7 mouse cellular contexts compared by ENCODE assay signal in genomic region chr3:31097102-31097720, GRCm38 (mm10). TPM values are rescaled to one million over a fixed set of nuclear protein-coding genes. Genes with fewer than 3 reads are reported as not detected.
DNase-seq lines count a peak whose midpoint lies in the region; ATAC-seq and TF ChIP-seq lines count a peak whose summit lies in the region.

No protein-coding gene starts in this region.

- ATAC-seq in kidney, embryonic 14.5 days (ENCODE audit: low FRiP score, low TSS enrichment) = no peak
- ATAC-seq in embryonic facial prominence, embryonic 13.5 days (ENCODE audit: insufficient number of reproducible peaks, insufficient read depth, low FRiP score, low TSS enrichment, low read depth) = no peak
- no peak for ATAC-seq in hindbrain, embryonic 13.5 days (ENCODE audit: low FRiP score)
- ATAC-seq in erythroblast, adult 5-6 weeks (replicated peaks; ENCODE audit: low FRiP score, poor library complexity, severe bottlenecking) = no peak

- peaks cover 29% of the 10 kb centered on the region for H3K4me1 ChIP-seq in kidney, embryonic 14.5 days (ENCODE audit: control insufficient read depth, insufficient read depth, low read length)
- H3K4me1 ChIP-seq in embryonic facial prominence, embryonic 13.5 days = peaks cover 39% of the 10 kb centered on the region
- H3K4me1 ChIP-seq in hindbrain, embryonic 13.5 days (replicated peaks) = peaks cover 53% of the 10 kb centered on the region

- no peaks in the 10 kb centered on the region for H3K27me3 ChIP-seq in kidney, embryonic 14.5 days (ENCODE audit: control insufficient read depth, insufficient read depth, low read length)
- no peaks in the 10 kb centered on the region for H3K27me3 ChIP-seq in embryonic facial prominence, embryonic 13.5 days
- no peaks in the 10 kb centered on the region for H3K27me3 ChIP-seq in hindbrain, embryonic 13.5 days
- H3K27me3 ChIP-seq in myocyte (ENCODE audit: control insufficient read depth, insufficient read depth, insufficient read length) = no peaks in the 10 kb centered on the region

- no peak overlapping the region for H3K27ac ChIP-seq in kidney, embryonic 14.5 days (ENCODE audit: low read depth, low read length)
- no peak overlapping the region for H3K27ac ChIP-seq in embryonic facial prominence, embryonic 13.5 days
- 0 out of 2 replicates have a peak overlapping the region, but pooled peaks have one; percentile 30 for H3K27ac ChIP-seq in hindbrain, embryonic 13.5 days

- peak; percentile 11 for DNase-seq in kidney, postnatal 10 days
- no peak for DNase-seq in Muller cell, postnatal 12 days (ENCODE audit: inconsistent ontology term)

- peaks cover 67% of the 10 kb centered on the region for H3K79me2 ChIP-seq in myocyte (ENCODE audit: control insufficient read depth, insufficient read depth)

- H3K9me3 ChIP-seq in kidney, embryonic 14.5 days (ENCODE audit: control insufficient read depth, low read length) = no peaks in the 10 kb centered on the region
- no peaks in the 10 kb centered on the region for H3K9me3 ChIP-seq in embryonic facial prominence, embryonic 13.5 days
- H3K9me3 ChIP-seq in hindbrain, embryonic 13.5 days = no peaks in the 10 kb centered on the region

- TF ChIP-seq POLR2A in myocyte (IDR thresholded peaks at IDR 0.05; ENCODE audit: insufficient read length, low read depth) = no peak

- no peak overlapping the region for H3K4me3 ChIP-seq in kidney, embryonic 14.5 days (ENCODE audit: low read length)
- peak overlapping the region; percentile 2; the same call in 1 of the 2 replicates for H3K4me3 ChIP-seq in embryonic facial prominence, embryonic 13.5 days
- H3K4me3 ChIP-seq in hindbrain, embryonic 13.5 days = peak overlapping the region; percentile 15
- H3K4me3 ChIP-seq in myocyte = peak overlapping the region; percentile 90

- no peak overlapping the region for H3K4me2 ChIP-seq in kidney, embryonic 14.5 days (replicated peaks; ENCODE audit: low read depth, low read length)
- peak overlapping the region; percentile 32; the same call in 1 of the 2 replicates for H3K4me2 ChIP-seq in embryonic facial prominence, embryonic 13.5 days
- H3K4me2 ChIP-seq in hindbrain, embryonic 13.5 days = peak overlapping the region; percentile 49
- H3K4me2 ChIP-seq in myocyte (ENCODE audit: low read depth) = peak overlapping the region; percentile 90

- 80% methylated on average over 13 of the region's 13 CpGs for WGBS in kidney, embryonic 14.5 days
- WGBS in embryonic facial prominence, embryonic 13.5 days = 85% methylated on average over 13 of the region's 13 CpGs
- WGBS in hindbrain, embryonic 13.5 days = 78% methylated on average over 13 of the region's 13 CpGs

- H3K9ac ChIP-seq in kidney, embryonic 14.5 days (ENCODE audit: low read depth, low read length) = no peak overlapping the region
- H3K9ac ChIP-seq in embryonic facial prominence, embryonic 13.5 days = no peak overlapping the region
- peak overlapping the region; percentile 51 for H3K9ac ChIP-seq in hindbrain, embryonic 13.5 days

- H3K36me3 ChIP-seq in kidney, embryonic 14.5 days (ENCODE audit: control insufficient read depth, insufficient read depth, low read length) = no peaks in the 10 kb centered on the region; the same call in 1 of the 2 replicates
- H3K36me3 ChIP-seq in embryonic facial prominence, embryonic 13.5 days = peaks cover 4% of the 10 kb centered on the region; the same call in 1 of the 2 replicates
- 0 out of 2 replicates have a peak, but pooled peaks cover 4% of the 10 kb centered on the region for H3K36me3 ChIP-seq in hindbrain, embryonic 13.5 days
- H3K36me3 ChIP-seq in myocyte (ENCODE audit: control insufficient read depth, insufficient read depth) = peaks cover 7% of the 10 kb centered on the region

- no peak overlapping the region for H3ac ChIP-seq in myocyte (ENCODE audit: control insufficient read depth, insufficient read length)

TF ChIP-seq in myocyte, 11 proteins besides CTCF, POLR2A, EP300 and RAD21:
- no peak for TF ChIP-seq SRF (IDR thresholded peaks at IDR 0.05; ENCODE audit: control insufficient read depth, insufficient read length, low read depth)
- no peak for TF ChIP-seq E2F4 (IDR thresholded peaks at IDR 0.05; ENCODE audit: insufficient read depth)
- TF ChIP-seq CEBPB (IDR thresholded peaks at IDR 0.05; ENCODE audit: insufficient read depth, poor library complexity, severe bottlenecking) = no peak
- TF ChIP-seq REST (IDR thresholded peaks at IDR 0.05; ENCODE audit: insufficient read depth, insufficient read length) = no peak
- TF ChIP-seq USF1 (IDR thresholded peaks at IDR 0.05; ENCODE audit: low read depth) = no peak
- TF ChIP-seq TCF12 (IDR thresholded peaks at IDR 0.05; ENCODE audit: insufficient read depth, poor library complexity, severe bottlenecking) = no peak
- no peak for TF ChIP-seq MYOD1 (IDR thresholded peaks at IDR 0.05; ENCODE audit: control insufficient read depth in 1 of 3, insufficient read length in 2 of 3, low read depth in 2 of 3)
- TF ChIP-seq MYOG (IDR thresholded peaks at IDR 0.05; ENCODE audit: control insufficient read depth in 1 of 3, insufficient read depth in 1 of 3, insufficient read length in 2 of 3, low read depth in 2 of 3) = no peak
- no peak for TF ChIP-seq MAX (IDR thresholded peaks at IDR 0.05; ENCODE audit: low read depth)
- no peak for TF ChIP-seq POLR2AphosphoS2 (IDR thresholded peaks at IDR 0.05; ENCODE audit: insufficient read length, low read depth)

RNA-seq across cellular contexts. Expression of gene Skil, which starts 2.4 kb away (rescaled TPM):
- polyA plus RNA-seq in kidney, embryonic 14.5 days (2014; fragmentation: Nextera tagmentation; extraction: Ambion mirVana) = 20.0 and 26.8 TPM in 2 replicates
- polyA plus RNA-seq in embryonic facial prominence, embryonic 13.5 days (2015; fragmentation: Nextera tagmentation; extraction: Ambion mirVana) = 18.4 and 23.6 TPM in 2 replicates
- 33.5 and 34.4 TPM in 2 replicates for polyA plus RNA-seq in hindbrain, embryonic 13.5 days (2015; fragmentation: Nextera tagmentation; extraction: Ambion mirVana)
- 11.2 TPM for polyA plus RNA-seq in myocyte (2012; fragmentation: generic; extraction: Trizol)
- 2.3 and 3.5 TPM in 2 replicates for total RNA-seq in erythroblast, adult 5-6 weeks (2015; ENCODE audit: low replicate concordance)
- 5.3 and 6.8 TPM in 2 replicates for total RNA-seq in erythroblast, adult 5-6 weeks (2017; ENCODE audit: low replicate concordance)

RNA-seq across cellular contexts. Expression of gene Cldn11, which starts 52.5 kb away (rescaled TPM):
- 47.5 and 53.0 TPM in 2 replicates for polyA plus RNA-seq in kidney, embryonic 14.5 days (2014; fragmentation: Nextera tagmentation; extraction: Ambion mirVana)
- 18.1 and 23.7 TPM in 2 replicates for polyA plus RNA-seq in embryonic facial prominence, embryonic 13.5 days (2015; fragmentation: Nextera tagmentation; extraction: Ambion mirVana)
- 52.1 and 53.9 TPM in 2 replicates for polyA plus RNA-seq in hindbrain, embryonic 13.5 days (2015; fragmentation: Nextera tagmentation; extraction: Ambion mirVana)
- polyA plus RNA-seq in myocyte (2012; fragmentation: generic; extraction: Trizol) = not detected
- total RNA-seq in erythroblast, adult 5-6 weeks (2015; ENCODE audit: low replicate concordance) = not detected in 2 replicates
- total RNA-seq in erythroblast, adult 5-6 weeks (2017; ENCODE audit: low replicate concordance) = not detected in 2 replicates

Comparison
In these comparisons a context has a peak if more than half of its experiments do, and no peak if none do; other contexts are left out.
1. RNA of gene Cldn11, which starts 52.5 kb away (polyA plus RNA-seq): 52.1 to 53.9 TPM in hindbrain, embryonic 13.5 days, 47.5 to 53.0 TPM in kidney, embryonic 14.5 days and 18.1 to 23.7 TPM in embryonic facial prominence, embryonic 13.5 days; not detected in myocyte (single experiment); every median in the first group is over 10 times any median in the second.